Mouse (Mus musculus) urinary bladder, postnatal 25 days (tissue): ENCODE data around the gene Bach1.

Source experiments
- DNase-seq: peaks from one replicate; pipeline ENCODE4 v3.0.0; 2022; ENCODE audit warnings: low spot score

Gene Bach1

DNA sequence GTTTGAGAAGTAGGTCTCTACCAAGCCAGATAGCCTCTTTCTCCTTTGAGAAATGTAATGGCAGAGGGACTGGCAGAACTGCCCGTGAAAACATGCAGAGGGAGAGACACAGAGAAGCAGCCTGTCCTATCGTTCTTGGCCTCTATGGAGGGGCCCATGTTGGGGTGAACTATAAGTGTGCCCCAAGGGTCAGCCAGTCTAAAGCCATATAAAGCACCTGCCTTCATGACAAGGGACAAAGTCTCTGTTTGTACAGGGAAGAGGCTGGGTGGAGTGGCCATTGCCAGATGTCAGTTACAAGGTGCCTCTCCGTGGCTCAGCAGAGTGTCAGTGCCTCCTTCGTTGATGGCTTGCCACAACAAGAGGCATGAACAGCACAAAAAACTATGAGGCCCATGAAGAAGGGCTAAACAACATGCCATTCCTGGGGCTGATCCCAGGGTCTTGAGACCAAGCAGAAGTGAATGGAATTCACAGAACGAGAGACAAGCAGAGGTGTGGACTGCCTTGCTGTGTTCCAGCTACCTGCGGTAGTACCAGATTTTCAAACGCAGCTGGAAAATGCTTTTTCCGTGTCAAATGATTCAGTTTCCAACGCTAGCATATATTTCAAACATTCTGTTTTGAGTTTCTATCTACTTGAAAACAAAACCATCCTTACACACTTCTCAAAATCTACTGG lies 42.4 kb downstream of the Bach1 start:
- no peak for DNase-seq

DNA sequence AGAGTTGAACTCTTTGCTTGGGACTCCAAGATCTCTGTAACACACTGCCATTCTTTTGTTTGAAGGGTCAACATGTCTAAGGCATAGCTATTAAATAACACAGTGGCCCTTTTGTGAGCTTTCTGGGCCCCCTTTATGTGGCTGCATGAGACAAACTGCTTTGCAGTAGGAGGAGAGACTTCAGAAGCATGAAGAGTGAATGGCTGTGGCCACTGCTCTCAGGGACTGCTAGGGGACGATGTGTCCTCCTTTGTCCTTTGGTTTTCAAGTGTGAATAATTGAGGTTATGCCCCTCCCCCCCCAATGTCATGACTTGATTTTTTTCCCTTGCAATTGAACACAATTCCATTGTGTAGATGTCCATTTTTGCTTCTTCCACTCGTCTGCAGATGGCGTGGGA lies 44.9 kb downstream of the Bach1 start:
- no peak for DNase-seq

GRCm38 (mm10) chr16:87744338-87744737 lies 45.6 kb downstream of the Bach1 start:
- no peak for DNase-seq

DNA sequence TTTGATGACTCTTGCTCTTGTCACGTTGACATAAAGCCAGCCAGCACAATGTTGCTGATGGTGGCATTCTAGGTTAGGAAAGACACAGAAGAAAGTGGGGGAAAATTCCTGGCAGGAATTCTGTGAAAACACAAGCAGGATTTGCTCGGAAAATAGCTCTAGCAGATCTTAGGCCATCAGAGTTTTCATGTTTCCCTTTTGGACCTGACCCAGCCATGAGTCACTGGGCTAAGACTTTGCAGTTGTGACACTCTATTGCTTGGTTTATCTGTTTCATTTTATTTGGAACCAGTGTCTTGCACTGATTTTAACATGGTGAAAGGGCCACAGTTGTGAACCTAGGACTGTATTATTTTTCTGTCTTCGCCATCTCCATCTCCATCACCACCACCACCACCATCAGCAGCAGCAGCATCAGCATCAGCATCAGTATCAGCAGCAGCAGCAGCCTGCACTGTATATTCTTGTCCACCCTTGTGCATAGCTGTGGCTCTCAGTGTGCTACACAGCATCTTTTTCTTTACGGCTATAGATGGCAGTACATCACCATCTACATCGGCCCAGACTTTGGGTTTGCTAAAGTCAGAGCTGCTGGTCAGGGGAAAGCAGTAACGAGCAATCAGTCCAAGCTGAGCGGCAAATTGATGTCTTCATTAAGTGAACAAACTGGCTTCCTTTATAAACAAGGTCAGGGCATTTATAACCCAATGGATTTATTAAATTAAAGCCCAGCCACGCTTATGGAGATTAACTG lies 46.6 kb downstream of the Bach1 start:
- DNase-seq: peak; percentile 21

DNA sequence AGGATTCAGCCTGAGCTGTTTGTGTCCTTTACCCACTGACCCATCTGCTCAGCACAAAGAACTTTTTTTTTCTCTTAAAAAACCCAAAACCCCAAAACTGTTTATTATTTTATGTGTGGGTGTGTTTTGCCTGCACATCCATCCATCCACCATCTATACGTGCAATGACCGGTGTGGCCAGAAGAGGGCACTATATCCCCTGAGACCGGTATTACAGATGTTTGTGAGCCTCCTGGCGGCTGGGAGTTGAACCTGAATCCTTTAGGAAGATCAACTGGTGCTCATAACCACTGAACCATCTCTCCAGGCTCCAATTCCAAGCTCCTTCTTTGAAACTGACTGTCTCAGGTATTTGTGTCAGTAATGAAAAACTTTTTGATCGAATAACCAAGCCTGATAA lies 48.0 kb downstream of the Bach1 start:
- DNase-seq: peak; percentile 67

- DNase-seq: no peak
Measured at GRCm38 (mm10) chr16:87751243-87751642, 52.5 kb downstream of the Bach1 start.

GRCm38 (mm10) chr16:87752482-87752881 lies 53.7 kb downstream of the Bach1 start:
- DNase-seq: no peak

DNA sequence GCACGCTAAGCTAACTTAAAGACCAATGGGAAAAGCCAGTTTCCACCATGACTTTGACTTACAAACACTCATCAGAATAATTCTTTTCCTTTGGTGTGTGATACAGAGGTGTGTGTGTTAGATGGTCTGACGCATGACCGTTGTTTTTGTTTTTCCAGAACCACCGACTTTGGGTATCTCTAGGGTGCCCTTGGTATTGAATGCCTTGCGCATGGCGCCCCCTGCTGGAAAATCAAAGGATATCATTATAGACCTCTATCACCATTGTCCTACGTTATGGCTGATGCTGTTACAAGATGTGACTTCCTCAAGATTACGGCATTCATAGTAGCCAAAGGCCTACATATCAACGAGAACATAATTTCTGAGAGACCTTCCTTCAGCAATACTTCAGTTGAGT lies 56.1 kb downstream of the Bach1 start:
- DNase-seq: peak; percentile 61

- DNase-seq: no peak
Measured at GRCm38 (mm10) chr16:87755915-87756314, 57.2 kb downstream of the Bach1 start.

GRCm38 (mm10) chr16:87758016-87758415 lies 59.3 kb downstream of the Bach1 start:
- no peak for DNase-seq

- DNase-seq: no peak
Measured at GRCm38 (mm10) chr16:87764668-87765109, 65.9 kb downstream of the Bach1 start.

- no peak for DNase-seq
Measured at GRCm38 (mm10) chr16:87765984-87766383, 67.2 kb downstream of the Bach1 start.

GRCm38 (mm10) chr16:87770576-87770975 lies 71.8 kb downstream of the Bach1 start:
- no peak for DNase-seq

DNA sequence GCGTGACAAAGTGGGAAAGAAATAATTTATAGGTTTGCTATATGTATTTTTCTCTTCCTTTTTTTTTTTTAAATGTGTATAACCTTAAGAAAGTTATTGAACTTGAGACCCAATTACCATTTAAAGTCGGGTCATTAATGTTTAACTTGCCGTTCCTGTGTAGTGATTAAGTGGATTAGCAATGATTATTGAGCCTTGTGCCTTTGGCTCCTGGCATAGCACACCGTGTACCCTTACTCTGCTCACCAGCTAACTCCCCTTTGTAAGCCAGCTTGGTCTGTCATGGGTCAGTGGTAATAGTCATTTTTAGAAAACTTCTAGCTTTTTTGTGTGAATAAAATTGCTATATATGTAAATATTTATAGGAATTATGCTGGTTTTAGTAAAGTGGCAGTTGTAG lies 73.2 kb downstream of the Bach1 start:
- no peak for DNase-seq

DNA sequence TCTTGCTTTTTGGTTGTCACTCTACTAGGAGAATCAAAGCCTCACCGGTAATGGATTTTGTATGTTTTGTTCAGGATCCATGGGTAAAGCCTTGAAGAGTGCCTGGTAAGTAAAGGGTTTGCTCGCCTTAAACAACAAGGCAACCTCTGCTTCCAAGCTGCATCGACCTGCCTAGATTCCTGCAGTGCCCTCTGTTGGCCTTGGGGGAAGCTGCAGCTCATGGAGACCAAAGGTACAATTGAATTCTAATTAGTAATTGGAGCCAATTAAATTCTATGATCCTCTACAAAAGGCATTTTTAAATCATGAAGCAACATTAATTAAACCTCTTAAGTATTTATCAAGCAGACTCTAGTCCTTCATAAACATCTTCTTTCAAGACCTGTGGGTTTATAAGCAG lies 75.7 kb downstream of the Bach1 start:
- no peak for DNase-seq

GRCm38 (mm10) chr16:87777373-87777772 lies 78.6 kb downstream of the Bach1 start:
- no peak for DNase-seq

DNA sequence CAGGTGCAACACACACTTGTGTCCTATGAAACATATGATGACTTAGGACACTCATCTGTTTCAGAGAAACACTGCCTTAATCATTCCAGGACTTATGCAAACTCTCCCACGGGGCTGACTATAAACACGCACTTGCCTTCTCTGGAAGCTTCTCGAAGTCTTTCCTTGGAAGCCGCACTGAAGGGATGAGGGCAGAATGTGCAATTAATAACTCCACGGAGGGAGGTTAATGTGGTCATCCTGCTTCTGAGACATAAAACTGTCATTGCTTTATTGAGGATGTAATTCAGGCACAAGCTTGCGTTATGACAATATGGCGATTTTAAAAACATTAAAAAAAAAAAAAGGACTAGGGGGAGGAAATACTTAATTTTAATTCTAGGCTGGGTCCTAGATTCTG lies 82.9 kb downstream of the Bach1 start:
- DNase-seq: no peak
